Mouse (Mus musculus) kidney, embryonic 14.5 days (tissue): ENCODE data around the gene Smc4. TPM values are rescaled to one million over a fixed set of nuclear protein-coding genes. Genes with fewer than 3 reads are reported as not detected.

Experiments
- ATAC-seq: fragments of 200-750 bp; cut with Nextera tagmentation; 2 replicates; pipeline ENCODE4 v1.8.0; 2017; ENCODE audit warnings: moderate number of reproducible peaks, mild to moderate bottlenecking, moderate TSS enrichment, moderate library complexity; ENCODE audit not compliant: low FRiP score, low TSS enrichment
- H3K27ac ChIP-seq: fragments of 300-500 bp; sonication (generic); 2 replicates; pipeline ENCODE4 v1.5.1; 2014; ENCODE audit warnings: low read depth, mild to moderate bottlenecking, low read length, moderate library complexity, mixed read lengths
- H3K27me3 ChIP-seq: fragments of 300-500 bp; sonication (generic); 2 replicates; pipeline ENCODE4 v1.6.1; 2014; ENCODE audit warnings: mild to moderate bottlenecking, low read length; ENCODE audit not compliant: control insufficient read depth, insufficient read depth
- H3K36me3 ChIP-seq: fragments of 300-500 bp; sonication (generic); 2 replicates; pipeline ENCODE4 v1.6.1; 2014; ENCODE audit warnings: low read length, mixed read lengths; ENCODE audit not compliant: control insufficient read depth, insufficient read depth
- H3K4me1 ChIP-seq: fragments of 300-500 bp; sonication (generic); 2 replicates; pipeline ENCODE4 v1.6.1; 2014; ENCODE audit warnings: low read length, mixed read lengths; ENCODE audit not compliant: control insufficient read depth, insufficient read depth
- H3K4me2 ChIP-seq: fragments of 300-500 bp; sonication (generic); replicated peaks from 2 replicates; pipeline ENCODE4 v1.6.1; 2014; ENCODE audit warnings: low read depth, mild to moderate bottlenecking, low read length
- H3K4me3 ChIP-seq: fragments of 300-500 bp; sonication (generic); 2 replicates; pipeline ENCODE4 v1.5.1; 2014; ENCODE audit warnings: mild to moderate bottlenecking, low read length
- H3K9ac ChIP-seq: fragments of 300-500 bp; sonication (generic); 2 replicates; pipeline ENCODE4 v1.6.1; 2014; ENCODE audit warnings: low read depth, mild to moderate bottlenecking, low read length, moderate library complexity
- H3K9me3 ChIP-seq: fragments of 300-500 bp; sonication (generic); 2 replicates; pipeline ENCODE4 v1.6.1; 2016; ENCODE audit warnings: low read length; ENCODE audit not compliant: control insufficient read depth
- WGBS: fragments of 180-500 bp; shearing (Covaris S2); extraction: QIAGEN DNeasy Blood & Tissue Kit; methylation state at CpG from one replicate; pipeline ENCODE4 v1.1.7; 2014; 5-methylcytosine and 5-hydroxymethylcytosine counted together
- polyA plus RNA-seq: library from polyadenylated mRNA; unstranded; fragments of >200 nt; fragmentation: Nextera tagmentation; extraction: Ambion mirVana; gene quantifications from 2 replicates; pipeline ENCODE4 v1.2.1, GENCODE M21; 2014

Smc4 gene
- polyA plus RNA-seq, 1 experiment from 2014 or later: 189 TPM

- Histone ChIP-seq H3K4me2 (no peak overlapping the region), H3K27me3 (no peaks in the 10 kb centered on the region), H3K27ac (no peak overlapping the region), H3K4me1 (no peaks in the 10 kb centered on the region), H3K9ac (no peak overlapping the region), H3K4me3 (no peak overlapping the region), H3K9me3 (no peaks in the 10 kb centered on the region), H3K36me3 (no peaks in the 10 kb centered on the region; the same call in 1 of the 2 replicates)
- WGBS: 90% methylated on average over 8 of the region's 8 CpGs
- no peak for ATAC-seq
Measured at GRCm38 (mm10) chr3:68974639-68975532, 29.7 kb upstream of the Smc4 start.

GRCm38 (mm10) chr3:68975533-68976490, 28.7 kb upstream of the Smc4 start:
- Histone ChIP-seq H3K27me3 (no peaks in the 10 kb centered on the region), H3K9me3 (no peaks in the 10 kb centered on the region), H3K4me1 (no peaks in the 10 kb centered on the region), H3K36me3 (no peaks in the 10 kb centered on the region; the same call in 1 of the 2 replicates), H3K4me2 (no peak overlapping the region), H3K4me3 (no peak overlapping the region), H3K27ac (no peak overlapping the region), H3K9ac (no peak overlapping the region)
- ATAC-seq: no peak; the same call in 1 of the 2 replicates
- WGBS: 70% methylated on average over 9 of the region's 9 CpGs

GRCm38 (mm10) chr3:68977696-68978095, 26.8 kb upstream of the Smc4 start:
- no peak for ATAC-seq
- no peak overlapping the region for H3K4me2 ChIP-seq
- WGBS: 84% methylated on average over 4 of the region's 4 CpGs

GRCm38 (mm10) chr3:68979187-68979586, 25.4 kb upstream of the Smc4 start:
- H3K4me3 ChIP-seq: no peak overlapping the region
- 91% methylated on average over 10 of the region's 10 CpGs for WGBS
- H3K4me2 ChIP-seq: no peak overlapping the region
- H3K9ac ChIP-seq: no peak overlapping the region
- H3K27me3 ChIP-seq: no peaks in the 10 kb centered on the region
- H3K36me3 ChIP-seq: no peaks in the 10 kb centered on the region
- ATAC-seq: no peak
- no peaks in the 10 kb centered on the region for H3K4me1 ChIP-seq
- H3K9me3 ChIP-seq: no peaks in the 10 kb centered on the region
- H3K27ac ChIP-seq: no peak overlapping the region

More at GRCm38 (mm10) chr3:68977696-68978095, 26.8 kb upstream of the Smc4 start:
- no peak overlapping the region for H3K27ac ChIP-seq
- no peak overlapping the region for H3K4me3 ChIP-seq
- no peak overlapping the region for H3K9ac ChIP-seq
- H3K27me3 ChIP-seq: no peaks in the 10 kb centered on the region
- H3K9me3 ChIP-seq: no peaks in the 10 kb centered on the region
- no peaks in the 10 kb centered on the region; the same call in 1 of the 2 replicates for H3K36me3 ChIP-seq
- H3K4me1 ChIP-seq: no peaks in the 10 kb centered on the region

GRCm38 (mm10) chr3:68980898-68981297, 23.6 kb upstream of the Smc4 start:
- WGBS: 85% methylated on average over 9 of the region's 9 CpGs
- no peak overlapping the region for H3K27ac ChIP-seq
- H3K4me1 ChIP-seq: no peaks in the 10 kb centered on the region
- no peaks in the 10 kb centered on the region for H3K9me3 ChIP-seq
- no peaks in the 10 kb centered on the region for H3K27me3 ChIP-seq
- H3K36me3 ChIP-seq: peaks cover 3% of the 10 kb centered on the region; the same call in 1 of the 2 replicates
- H3K9ac ChIP-seq: no peak overlapping the region
- no peak overlapping the region for H3K4me3 ChIP-seq
- ATAC-seq: no peak
- no peak overlapping the region for H3K4me2 ChIP-seq

- Histone ChIP-seq H3K27ac (no peak overlapping the region), H3K4me1 (no peaks in the 10 kb centered on the region), H3K9me3 (no peaks in the 10 kb centered on the region), H3K36me3 (peaks cover 8% of the 10 kb centered on the region; the same call in 1 of the 2 replicates), H3K4me3 (no peak overlapping the region), H3K9ac (no peak overlapping the region), H3K4me2 (no peak overlapping the region), H3K27me3 (no peaks in the 10 kb centered on the region)
- ATAC-seq: no peak
- WGBS: 96% methylated on average over 2 of the region's 2 CpGs
Measured at GRCm38 (mm10) chr3:68986550-68986949, 18.0 kb upstream of the Smc4 start.

GRCm38 (mm10) chr3:69002781-69003180, 1.8 kb upstream of the Smc4 start:
- 0 out of 2 replicates have a peak, but pooled peaks cover 5% of the 10 kb centered on the region for H3K36me3 ChIP-seq
- H3K27me3 ChIP-seq: no peaks in the 10 kb centered on the region
- no peak overlapping the region for H3K4me2 ChIP-seq
- H3K27ac ChIP-seq: no peak overlapping the region
- H3K4me1 ChIP-seq: peaks cover 12% of the 10 kb centered on the region
- 88% methylated on average over 4 of the region's 4 CpGs for WGBS
- H3K9ac ChIP-seq: no peak overlapping the region
- ATAC-seq: no peak
- H3K4me3 ChIP-seq: no peak overlapping the region
- H3K9me3 ChIP-seq: no peaks in the 10 kb centered on the region

GRCm38 (mm10) chr3:69004055-69004436, 492 bp upstream of the Smc4 start:
- Histone ChIP-seq H3K4me2 (peak overlapping the region; percentile 41), H3K4me3 (peak overlapping the region; percentile 98), H3K4me1 (peaks cover 12% of the 10 kb centered on the region), H3K9me3 (no peaks in the 10 kb centered on the region), H3K27ac (no peak overlapping the region; the same call in 1 of the 2 replicates), H3K27me3 (no peaks in the 10 kb centered on the region), H3K9ac (peak overlapping the region; percentile 51), H3K36me3 (0 out of 2 replicates have a peak, but pooled peaks cover 8% of the 10 kb centered on the region)
- WGBS: under 1% methylated on average over 7 of the region's 7 CpGs
- no peak for ATAC-seq
